Mouse (Mus musculus): ENCODE measurements around the gene Mtpn.

Gene Mtpn

GRCm38 (mm10) chr6:35539304-35540009 lies at the start of gene Mtpn:
Gene Mtpn, minus strand, starts transcription at chr6:35539888.
- DNase-seq (ENCODE audit: low read depth) = peak; percentile 93

- DNase-seq (ENCODE audit: low read depth) = no peak
Measured at GRCm38 (mm10) chr6:35568731-35569130, 29.0 kb upstream of the Mtpn start.

- peak; percentile 29 for DNase-seq (ENCODE audit: low read depth)
Measured at GRCm38 (mm10) chr6:35567755-35568154, 28.1 kb upstream of the Mtpn start.

GRCm38 (mm10) chr6:35559950-35560349 lies 20.3 kb upstream of the Mtpn start:
- DNase-seq (ENCODE audit: low read depth) = no peak

- no peak for DNase-seq (ENCODE audit: low read depth)
Measured at GRCm38 (mm10) chr6:35544352-35544751, 4.7 kb upstream of the Mtpn start.

GRCm38 (mm10) chr6:35542656-35543400 lies 3.1 kb upstream of the Mtpn start:
- no peak for DNase-seq (ENCODE audit: low read depth)

- DNase-seq (ENCODE audit: low read depth) = no peak
Measured at GRCm38 (mm10) chr6:35540377-35540776, 689 bp upstream of the Mtpn start.

- no peak for DNase-seq (ENCODE audit: low read depth)
Measured at GRCm38 (mm10) chr6:35538757-35539303, 858 bp downstream of the Mtpn start.

GRCm38 (mm10) chr6:35536021-35536420 lies 3.7 kb downstream of the Mtpn start:
- no peak for DNase-seq (ENCODE audit: low read depth)

- DNase-seq (ENCODE audit: low read depth) = no peak
Measured at GRCm38 (mm10) chr6:35513362-35513761, 26.3 kb downstream of the Mtpn start.

GRCm38 (mm10) chr6:35504781-35505180 lies 34.9 kb downstream of the Mtpn start:
- DNase-seq (ENCODE audit: low read depth) = no peak

- peak; percentile 5 for DNase-seq (ENCODE audit: low read depth)
Measured at GRCm38 (mm10) chr6:35502904-35503303, 36.8 kb downstream of the Mtpn start.

- DNase-seq (ENCODE audit: low read depth) = no peak
Measured at GRCm38 (mm10) chr6:35499978-35500667, 39.6 kb downstream of the Mtpn start.

- no peak for DNase-seq (ENCODE audit: low read depth)
Measured at GRCm38 (mm10) chr6:35497406-35497805, 42.3 kb downstream of the Mtpn start.

- no peak for DNase-seq (ENCODE audit: low read depth)
Measured at GRCm38 (mm10) chr6:35493851-35494250, 45.8 kb downstream of the Mtpn start.

- DNase-seq (ENCODE audit: low read depth) = no peak
Measured at GRCm38 (mm10) chr6:35479651-35480335, 59.9 kb downstream of the Mtpn start.

- no peak for DNase-seq (ENCODE audit: low read depth)
Measured at GRCm38 (mm10) chr6:35476830-35477229, 62.9 kb downstream of the Mtpn start.

- DNase-seq (ENCODE audit: low read depth) = no peak
Measured at GRCm38 (mm10) chr6:35463450-35464395, 76.0 kb downstream of the Mtpn start.

- DNase-seq (ENCODE audit: low read depth) = no peak
Measured at GRCm38 (mm10) chr6:35462484-35462883, 77.2 kb downstream of the Mtpn start.

Measured in fibroblast of lung, adult 2 months (primary cell).